Mouse (Mus musculus): ENCODE measurements around the gene Cd99l2. TPM values are rescaled to one million over a fixed set of nuclear protein-coding genes. Genes with fewer than 3 reads are reported as not detected.
A peak's percentile ranks its signal among the peaks of the same experiment; 100 is the strongest.
"Not testable (repeated sequence)": the region's sequence is repeated elsewhere in the genome, so short reads cannot be mapped to it uniquely, and the experiment has no call there.

The Cd99l2 gene
- polyA plus RNA-seq (2016; fragmentation: Nextera tagmentation; extraction: Ambion mirVana): 21.7 and 23.4 TPM in 2 replicates

DNA sequence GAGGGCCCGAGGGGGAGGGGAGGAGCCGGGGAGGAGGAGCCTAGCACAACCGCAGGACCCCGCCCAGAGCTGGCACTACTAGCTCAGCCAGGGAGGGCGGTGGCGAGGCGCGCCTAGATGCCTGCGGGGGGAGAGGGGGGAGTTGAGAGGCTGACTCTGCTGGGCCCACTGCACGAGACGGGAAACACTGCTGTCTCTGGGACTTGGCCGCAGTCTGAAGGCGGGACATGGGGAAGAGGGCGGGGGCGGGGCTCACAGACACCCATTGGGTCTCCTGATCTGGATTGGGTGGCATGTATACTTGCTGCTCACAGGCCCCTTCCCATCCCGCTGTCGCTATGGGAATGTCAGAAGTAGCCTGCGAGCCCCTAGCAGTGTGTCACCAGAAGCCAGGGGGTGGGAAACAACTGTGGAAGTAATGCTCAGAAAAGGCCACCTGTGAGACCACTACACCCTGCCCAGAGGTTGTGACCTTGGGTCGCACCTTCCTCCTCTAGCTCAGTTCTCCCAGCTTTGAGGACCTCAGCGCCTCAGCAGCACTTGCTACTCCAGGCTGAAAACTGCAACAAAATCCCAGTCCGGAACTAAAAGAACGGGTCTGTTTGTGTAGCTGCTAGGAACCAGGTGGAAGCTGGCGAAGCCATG, at the start of gene Cd99l2:
Gene Cd99l2 (minus strand): TSS at position 216 of the 645 bp plus-strand sequence.
- H3K27ac ChIP-seq: peak within 1 kb of the TSS; percentile 93
- 13% methylated on average over 18 of the region's 23 CpGs for WGBS
- DNase-seq (ENCODE audit: extremely low spot score, low spot score): peak; percentile 80
- H3K4me3 ChIP-seq: peak within 1 kb of the TSS; percentile 62
- peaks cover 21% of the 10 kb centered on the region for H3K4me1 ChIP-seq
- no peaks in the 10 kb centered on the region for H3K9me3 ChIP-seq
- peaks cover 10% of the 10 kb centered on the region for H3K27me3 ChIP-seq (ENCODE audit: poor library complexity, severe bottlenecking)
- no peaks in the 10 kb centered on the region for H3K36me3 ChIP-seq (replicated peaks)

GRCm38 (mm10) chrX:71540821-71541510, 48.3 kb upstream of the Cd99l2 start:
- no peak overlapping the region for H3K4me3 ChIP-seq
- 80% methylated on average over 7 of the region's 7 CpGs for WGBS
- no peak overlapping the region for H3K27ac ChIP-seq
- H3K4me1 ChIP-seq: no peaks in the 10 kb centered on the region
- no peaks in the 10 kb centered on the region for H3K36me3 ChIP-seq (replicated peaks)
- peaks cover 30% of the 10 kb centered on the region for H3K27me3 ChIP-seq (ENCODE audit: poor library complexity, severe bottlenecking)
- no peak for DNase-seq (ENCODE audit: extremely low spot score, low spot score)
- H3K9me3 ChIP-seq: no peaks in the 10 kb centered on the region

DNA sequence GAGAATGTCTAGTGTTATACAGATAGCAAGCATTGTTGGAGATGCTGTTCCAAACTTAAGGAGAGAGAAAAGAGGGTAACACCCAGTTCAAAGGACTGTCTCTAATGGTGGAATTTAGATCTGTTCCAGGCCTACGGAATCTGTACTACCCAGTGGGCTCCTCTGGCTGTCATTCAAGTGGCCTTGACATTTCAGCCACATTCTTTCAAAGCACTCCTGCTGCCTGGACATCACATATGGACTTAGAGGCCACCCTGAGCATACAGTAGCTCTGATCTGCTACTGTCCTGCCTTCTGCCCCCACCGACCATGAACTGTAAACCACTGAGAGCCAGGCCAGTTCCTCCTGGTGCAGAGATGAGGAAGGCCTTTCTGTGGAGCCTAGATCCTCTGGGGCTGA, 45.1 kb upstream of the Cd99l2 start:
- 88% methylated on average over 2 of the region's 2 CpGs for WGBS
- Histone ChIP-seq H3K4me1 (no peaks in the 10 kb centered on the region), H3K27me3 (ENCODE audit: poor library complexity, severe bottlenecking) (peaks cover 26% of the 10 kb centered on the region), H3K4me3 (no peak overlapping the region), H3K9me3 (no peaks in the 10 kb centered on the region), H3K36me3 (replicated peaks) (no peaks in the 10 kb centered on the region), H3K27ac (no peak overlapping the region)
- no peak for DNase-seq (ENCODE audit: extremely low spot score, low spot score)

DNA sequence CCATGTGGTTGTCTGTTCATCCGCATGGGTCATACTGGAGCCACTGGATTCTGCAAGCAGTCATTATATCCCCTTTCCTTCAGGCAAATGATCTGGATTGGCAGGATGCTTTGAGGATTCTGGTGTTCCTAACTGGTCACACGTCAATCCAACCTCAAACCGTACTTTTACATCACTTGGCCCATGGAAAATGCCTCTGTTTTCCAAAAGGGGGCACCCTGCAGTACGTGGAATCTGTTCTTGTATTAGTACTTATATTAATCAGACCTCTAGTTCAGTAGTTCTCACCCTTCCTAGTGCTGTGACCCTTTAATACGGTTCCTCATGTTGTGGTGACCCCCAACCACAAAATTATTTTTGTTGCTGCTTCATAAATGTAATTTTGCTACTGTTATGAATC, 41.5 kb upstream of the Cd99l2 start:
- no peak overlapping the region for H3K27ac ChIP-seq
- no peaks in the 10 kb centered on the region for H3K36me3 ChIP-seq (replicated peaks)
- peaks cover 7% of the 10 kb centered on the region; the same call in 1 of the 2 replicates for H3K27me3 ChIP-seq (ENCODE audit: poor library complexity, severe bottlenecking)
- DNase-seq (ENCODE audit: extremely low spot score, low spot score): no peak
- no peaks in the 10 kb centered on the region for H3K9me3 ChIP-seq
- no peak overlapping the region for H3K4me3 ChIP-seq
- 85% methylated on average over 5 of the region's 5 CpGs for WGBS
- no peaks in the 10 kb centered on the region for H3K4me1 ChIP-seq

DNA sequence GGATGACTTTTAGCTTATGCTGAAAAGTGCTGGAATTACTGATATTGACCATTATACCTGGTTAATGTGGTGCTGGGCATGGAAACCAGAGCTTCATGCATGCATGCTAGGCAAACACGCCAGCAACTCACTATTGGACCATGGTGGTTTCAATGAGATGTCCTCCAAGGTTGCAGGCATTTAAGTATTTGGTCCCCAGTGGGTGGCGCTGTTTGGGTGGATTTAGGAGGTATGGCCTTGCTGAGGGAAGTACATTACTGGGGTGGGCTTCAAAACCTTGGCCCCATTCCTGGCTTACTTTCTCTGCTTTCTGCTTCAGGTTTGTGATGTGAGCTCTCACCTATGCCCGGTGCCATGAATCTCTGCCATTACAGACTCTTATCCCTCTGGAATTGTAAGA, 40.0 kb upstream of the Cd99l2 start:
- no peak for DNase-seq (ENCODE audit: extremely low spot score, low spot score)
- Histone ChIP-seq H3K4me3 (no peak overlapping the region), H3K9me3 (no peaks in the 10 kb centered on the region), H3K27me3 (ENCODE audit: poor library complexity, severe bottlenecking) (no peaks in the 10 kb centered on the region; the same call in 1 of the 2 replicates), H3K36me3 (replicated peaks) (no peaks in the 10 kb centered on the region), H3K4me1 (peaks cover 4% of the 10 kb centered on the region; the same call in 1 of the 2 replicates), H3K27ac (no peak overlapping the region)
- WGBS: 69% methylated on average over 3 of the region's 3 CpGs

- H3K4me3 ChIP-seq: no peak overlapping the region
- DNase-seq (ENCODE audit: extremely low spot score, low spot score): no peak
- 84% methylated on average over 6 of the region's 6 CpGs for WGBS
These were observed 36.0 kb upstream of the Cd99l2 start for GRCm38 (mm10) chrX:71528646-71529045.

DNA sequence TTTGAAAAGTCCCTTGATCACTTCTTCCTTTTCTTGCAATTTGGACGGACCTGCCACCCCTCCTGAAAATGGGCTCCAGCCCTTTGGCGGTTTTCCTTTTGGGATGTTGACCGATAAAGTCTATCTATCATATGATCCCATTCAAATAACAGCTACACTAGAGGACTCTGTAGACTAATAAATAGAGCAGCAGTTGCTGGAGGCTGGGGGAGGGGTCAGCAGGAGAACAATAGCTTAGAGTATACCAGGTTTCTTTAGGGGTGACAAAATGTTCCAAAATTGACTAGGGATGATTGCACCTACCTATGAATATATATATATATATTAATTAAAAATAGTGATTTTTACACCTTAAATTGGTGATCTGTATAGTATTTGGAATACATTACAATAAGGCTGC, 35.5 kb upstream of the Cd99l2 start:
- Histone ChIP-seq H3K4me3 (no peak overlapping the region), H3K27ac (no peak overlapping the region), H3K27me3 (ENCODE audit: poor library complexity, severe bottlenecking) (no peaks in the 10 kb centered on the region), H3K36me3 (replicated peaks) (no peaks in the 10 kb centered on the region), H3K9me3 (no peaks in the 10 kb centered on the region), H3K4me1 (peaks cover 7% of the 10 kb centered on the region; the same call in 1 of the 2 replicates)
- DNase-seq (ENCODE audit: extremely low spot score, low spot score): no peak
- WGBS: 75% methylated on average over 3 of the region's 3 CpGs

More at GRCm38 (mm10) chrX:71528646-71529045, 36.0 kb upstream of the Cd99l2 start:
- Histone ChIP-seq H3K27me3 (ENCODE audit: poor library complexity, severe bottlenecking) (no peaks in the 10 kb centered on the region), H3K27ac (no peak overlapping the region), H3K9me3 (no peaks in the 10 kb centered on the region), H3K36me3 (replicated peaks) (no peaks in the 10 kb centered on the region), H3K4me1 (peaks cover 7% of the 10 kb centered on the region; the same call in 1 of the 2 replicates)

DNA sequence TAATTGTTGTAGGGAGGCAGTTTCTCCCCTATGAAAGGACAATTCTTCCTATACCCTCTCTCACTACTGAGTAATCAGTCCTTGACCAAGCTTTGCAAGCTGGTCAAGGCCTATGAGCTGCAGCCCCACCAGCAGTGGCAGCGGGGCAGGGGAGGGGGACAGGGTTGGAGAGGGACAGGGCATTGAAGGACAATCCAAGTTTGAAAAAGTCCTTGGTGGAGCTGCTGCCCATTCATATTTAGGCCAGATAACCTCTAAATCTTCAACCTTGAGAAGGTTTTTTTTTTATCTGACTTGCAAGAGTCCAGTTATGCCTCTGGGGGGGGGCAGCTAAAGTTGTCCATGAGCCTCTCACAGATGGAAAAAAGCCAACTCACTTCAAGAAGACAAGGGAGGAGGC, 34.8 kb upstream of the Cd99l2 start:
- no peak overlapping the region for H3K4me3 ChIP-seq
- no peaks in the 10 kb centered on the region for H3K36me3 ChIP-seq (replicated peaks)
- DNase-seq (ENCODE audit: extremely low spot score, low spot score): no peak
- 78% methylated on average over 1 of the region's 1 CpGs for WGBS
- no peaks in the 10 kb centered on the region for H3K9me3 ChIP-seq
- peaks cover 7% of the 10 kb centered on the region; the same call in 1 of the 2 replicates for H3K4me1 ChIP-seq
- H3K27ac ChIP-seq: no peak overlapping the region
- no peaks in the 10 kb centered on the region for H3K27me3 ChIP-seq (ENCODE audit: poor library complexity, severe bottlenecking)

DNA sequence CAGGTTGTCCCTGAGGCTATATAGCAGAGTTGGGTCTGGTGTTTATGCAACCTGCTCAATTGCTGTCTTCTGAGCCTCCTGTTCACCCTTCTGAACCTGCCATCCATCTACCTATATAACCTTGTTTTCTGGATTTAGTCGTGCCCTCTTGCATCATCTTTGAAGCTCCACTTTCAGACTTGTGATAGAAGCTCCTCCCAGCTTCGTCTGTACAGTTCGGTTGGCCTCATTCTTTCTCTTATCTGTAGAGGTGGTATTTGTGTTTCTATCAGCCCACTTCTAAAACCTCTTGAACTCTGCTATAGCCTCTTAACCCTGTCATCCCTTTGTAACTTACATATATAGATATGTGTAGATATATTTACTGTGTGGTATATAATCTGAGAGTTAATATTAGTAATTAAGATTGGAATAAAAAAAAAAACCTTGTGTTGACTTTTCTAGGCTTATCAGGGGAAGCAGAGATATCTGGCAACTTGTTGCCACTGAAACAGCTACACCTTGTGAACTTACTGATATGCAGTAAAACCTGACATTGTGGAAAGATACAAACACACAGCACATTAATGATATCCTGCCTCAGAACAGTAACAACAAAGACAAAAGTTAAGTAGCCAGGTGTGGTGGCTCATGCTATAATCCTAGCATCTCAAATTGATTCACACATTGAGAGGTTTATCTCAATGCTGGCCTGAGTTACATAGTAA, 33.1 kb upstream of the Cd99l2 start:
- Histone ChIP-seq H3K36me3 (replicated peaks) (no peaks in the 10 kb centered on the region), H3K4me1 (peaks cover 7% of the 10 kb centered on the region; the same call in 1 of the 2 replicates), H3K27me3 (ENCODE audit: poor library complexity, severe bottlenecking) (no peaks in the 10 kb centered on the region), H3K9me3 (no peaks in the 10 kb centered on the region), H3K4me3 (no peak overlapping the region), H3K27ac (no peak overlapping the region)
- DNase-seq (ENCODE audit: extremely low spot score, low spot score): no peak
- WGBS: 76% methylated on average over 3 of the region's 3 CpGs

GRCm38 (mm10) chrX:71524310-71524709, 31.7 kb upstream of the Cd99l2 start:
- Histone ChIP-seq H3K27ac (no peak overlapping the region), H3K36me3 (replicated peaks) (no peaks in the 10 kb centered on the region), H3K9me3 (no peaks in the 10 kb centered on the region), H3K4me3 (no peak overlapping the region), H3K4me1 (peaks cover 7% of the 10 kb centered on the region; the same call in 1 of the 2 replicates), H3K27me3 (ENCODE audit: poor library complexity, severe bottlenecking) (no peaks in the 10 kb centered on the region)
- DNase-seq (ENCODE audit: extremely low spot score, low spot score): no peak
- 84% methylated on average over 2 of the region's 2 CpGs for WGBS

- Histone ChIP-seq H3K27ac (no peak overlapping the region), H3K9me3 (no peaks in the 10 kb centered on the region), H3K36me3 (replicated peaks) (no peaks in the 10 kb centered on the region), H3K4me3 (no peak overlapping the region), H3K4me1 (peaks cover 6% of the 10 kb centered on the region; the same call in 1 of the 2 replicates), H3K27me3 (ENCODE audit: poor library complexity, severe bottlenecking) (no peaks in the 10 kb centered on the region)
- DNase-seq (ENCODE audit: extremely low spot score, low spot score): no peak
- 91% methylated on average over 3 of the region's 3 CpGs for WGBS
These were observed 30.2 kb upstream of the Cd99l2 start for GRCm38 (mm10) chrX:71522889-71523288.

DNA sequence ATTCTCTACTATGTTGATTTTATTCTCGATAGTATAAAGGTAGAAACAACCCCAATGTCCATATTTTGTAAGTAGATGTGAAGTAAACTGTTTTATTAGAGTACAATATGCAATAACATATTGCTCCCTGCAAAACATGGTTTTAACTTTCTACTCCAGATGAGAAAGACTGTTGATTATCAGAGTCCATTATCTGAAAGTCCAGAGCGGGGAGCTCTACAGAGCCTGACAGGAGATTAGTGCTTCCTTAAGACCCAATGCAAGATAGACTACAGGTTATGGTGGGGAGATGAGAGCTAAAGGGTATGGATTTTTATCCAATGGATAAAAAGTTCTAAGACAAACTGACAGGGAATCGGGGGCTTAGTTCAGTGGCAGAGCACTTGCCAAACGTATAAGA, 26.6 kb upstream of the Cd99l2 start:
- no peak for DNase-seq (ENCODE audit: extremely low spot score, low spot score)
- H3K9me3 ChIP-seq: no peaks in the 10 kb centered on the region
- H3K4me3 ChIP-seq: no peak overlapping the region
- H3K27ac ChIP-seq: no peak overlapping the region
- no peaks in the 10 kb centered on the region for H3K4me1 ChIP-seq
- no peaks in the 10 kb centered on the region for H3K36me3 ChIP-seq (replicated peaks)
- 89% methylated on average over 4 of the region's 4 CpGs for WGBS
- no peaks in the 10 kb centered on the region for H3K27me3 ChIP-seq (ENCODE audit: poor library complexity, severe bottlenecking)

DNA sequence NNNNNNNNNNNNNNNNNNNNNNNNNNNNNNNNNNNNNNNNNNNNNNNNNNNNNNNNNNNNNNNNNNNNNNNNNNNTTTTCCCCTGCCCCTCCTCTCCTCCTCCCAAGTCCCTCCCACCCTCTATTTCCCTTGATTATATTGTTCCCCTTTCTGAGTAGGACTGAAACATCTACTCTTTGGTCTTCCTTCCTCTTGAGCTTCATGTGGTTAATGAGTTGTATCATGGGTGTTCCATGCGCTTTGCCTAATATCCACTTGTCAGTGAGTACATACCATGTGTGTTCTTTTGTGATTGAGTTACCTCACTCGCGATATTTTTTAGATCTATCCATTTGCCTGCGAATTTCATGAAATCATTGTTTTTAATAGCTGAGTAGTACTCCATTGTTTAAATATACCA, 13.9 kb upstream of the Cd99l2 start:
- H3K36me3 ChIP-seq (replicated peaks); H3K27me3 ChIP-seq (ENCODE audit: poor library complexity, severe bottlenecking); H3K4me1 ChIP-seq; H3K4me3 ChIP-seq; H3K9me3 ChIP-seq; DNase-seq (ENCODE audit: extremely low spot score, low spot score); H3K27ac ChIP-seq: not testable (repeated sequence)
- WGBS: 91% methylated on average over 4 of the region's 4 CpGs
